Mouse (Mus musculus) lung, adult 2 months (tissue): ENCODE results near the gene Olfr1318. TPM values are rescaled to one million over a fixed set of nuclear protein-coding genes. Genes with fewer than 3 reads are reported as not detected.

Experiments
- DNase-seq: peaks from one replicate; pipeline ENCODE4 v3.0.0; 2022
- H3K4me1 ChIP-seq: fragments of 200-500 bp; 2 replicates; pipeline ENCODE4 v1.6.1; 2011; ENCODE audit warnings: low read length; ENCODE audit not compliant: control insufficient read depth, insufficient read depth
- H3K4me3 ChIP-seq: fragments of 200-500 bp; replicated peaks from 2 replicates; pipeline ENCODE3; 2011; ENCODE audit warnings: low read depth, mild to moderate bottlenecking, control low read depth, low read length; ENCODE audit errors: extremely low read depth
- CTCF ChIP-seq: fragments of 200-500 bp; IDR thresholded peaks from 2 replicates; pipeline ENCODE4 v1.5.1; 2011; ENCODE audit warnings: mild to moderate bottlenecking, low read length, control low read depth; ENCODE audit not compliant: insufficient read depth
- POLR2A ChIP-seq: fragments of 200-500 bp; IDR thresholded peaks from 2 replicates; pipeline ENCODE4 v1.6.1; 2011; ENCODE audit warnings: low read depth, mild to moderate bottlenecking, control low read depth, low read length, borderline replicate concordance; ENCODE audit errors: extremely low read depth
- WGBS: fragments of 180-500 bp; shearing (Covaris S2); methylation state at CpG from one replicate; pipeline ENCODE4 v1.1.7; 2018; 5-methylcytosine and 5-hydroxymethylcytosine counted together
- polyA plus RNA-seq: library from polyadenylated mRNA; depleted of rRNA; stranded (reverse); fragments of >200 nt; gene quantifications from 2 replicates; pipeline ENCODE4 v1.2.3, GENCODE M21; 2012; rRNA removed

Gene Olfr1318
- not detected in 2 replicates for polyA plus RNA-seq

- TF ChIP-seq POLR2A (no peak), CTCF (no peak)
- Histone ChIP-seq H3K4me3 (no peak within 1 kb of the TSS), H3K4me1 (no peaks in the 10 kb centered on the region)
- DNase-seq = no peak
These were observed at the start of gene Olfr1318 for GRCm38 (mm10) chr2:112153898-112154297. Olfr1318 (plus strand) TSS chr2:112154198.

DNA sequence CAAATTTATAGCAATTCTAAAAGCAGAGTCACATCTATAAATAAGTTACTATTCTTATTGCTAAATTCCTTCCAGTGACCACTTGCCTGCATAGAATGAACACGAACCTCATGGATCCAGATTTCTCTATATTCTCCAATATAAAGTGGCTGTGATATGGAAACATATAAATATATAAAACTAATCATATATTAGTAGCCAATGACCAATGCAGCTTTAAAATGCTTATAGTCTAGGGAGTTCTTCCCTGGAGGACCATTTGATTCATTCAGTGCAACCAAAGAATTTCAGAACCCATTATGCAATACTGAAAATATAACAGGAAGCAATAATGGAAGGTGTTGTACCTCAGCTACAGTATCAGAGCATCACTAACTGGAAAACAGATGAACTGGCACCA, 38.7 kb upstream of the Olfr1318 start, which contains the start of gene Olfr1315-ps1:
Gene Olfr1315-ps1 (minus strand): TSS at position 101 of the 400 bp plus-strand sequence.
- Histone ChIP-seq H3K4me1 (no peaks in the 10 kb centered on the region), H3K4me3 (no peak within 1 kb of the TSS)
- no peak for TF ChIP-seq POLR2A
- TF ChIP-seq CTCF = no peak
- WGBS = 71% methylated on average over 1 of the region's 1 CpGs
- no peak for DNase-seq

- no peaks in the 10 kb centered on the region for H3K4me1 ChIP-seq
- no peak within 1 kb of the TSS for H3K4me3 ChIP-seq
- TF ChIP-seq POLR2A = no peak
- no peak for TF ChIP-seq CTCF
- DNase-seq = no peak
- 85% methylated on average over 2 of the region's 2 CpGs for WGBS
These were observed 19.1 kb upstream of the Olfr1318 start, which contains the start of gene Olfr1316 for GRCm38 (mm10) chr2:112134877-112135276. Olfr1316 (minus strand) TSS chr2:112134977.

- WGBS = 57% methylated on average over 2 of the region's 2 CpGs
- Histone ChIP-seq H3K4me3 (no peak within 1 kb of the TSS), H3K4me1 (no peaks in the 10 kb centered on the region)
- TF ChIP-seq POLR2A (no peak), CTCF (no peak)
- no peak for DNase-seq
These were observed 14.0 kb upstream of the Olfr1318 start, which contains the start of gene Olfr1317 for GRCm38 (mm10) chr2:112140029-112140428. Olfr1317 (plus strand) TSS chr2:112140329.

DNA sequence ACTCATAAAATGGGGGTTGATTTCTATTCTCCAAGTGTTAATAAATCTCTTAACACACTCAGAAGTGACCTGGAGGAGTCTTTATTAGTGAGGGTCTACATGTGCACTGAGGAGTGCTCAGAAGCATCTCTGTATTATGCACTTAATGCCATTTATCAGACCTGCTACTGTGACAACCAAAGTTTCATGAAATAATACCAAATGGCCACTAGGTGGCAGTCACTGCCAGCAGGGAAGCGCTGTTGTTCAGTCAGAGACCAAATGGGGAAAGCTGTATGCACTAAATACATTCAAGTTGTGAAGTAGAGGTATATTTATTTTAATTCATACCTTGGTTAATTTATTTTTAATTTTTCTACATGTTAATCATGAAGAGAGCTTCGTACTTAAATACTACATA, 42.9 kb downstream of the Olfr1318 start:
- 2% methylated on average over 2 of the region's 2 CpGs for WGBS

DNA sequence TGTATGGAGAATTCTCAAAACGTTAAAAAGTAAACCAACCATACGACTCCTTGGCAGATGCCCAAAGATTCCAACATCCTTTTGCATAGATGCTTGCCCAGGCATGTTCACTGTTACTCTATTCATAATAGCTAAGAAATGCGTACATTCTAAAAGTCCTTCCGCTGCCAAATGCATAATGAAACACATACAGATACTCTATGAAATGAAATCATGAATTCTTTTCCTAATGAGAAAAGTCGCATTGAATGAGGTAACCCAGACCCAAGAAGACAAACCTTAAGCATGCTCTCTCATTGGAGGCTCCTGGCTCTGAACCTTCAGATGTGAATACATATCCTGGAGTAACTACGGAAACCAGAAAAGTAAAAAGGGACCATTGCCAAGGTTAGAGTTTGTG, 49.1 kb downstream of the Olfr1318 start:
- DNase-seq = no peak
- no peak overlapping the region for H3K4me3 ChIP-seq
- no peaks in the 10 kb centered on the region for H3K4me1 ChIP-seq
- 53% methylated on average over 6 of the region's 6 CpGs for WGBS
- no peak for TF ChIP-seq CTCF
- TF ChIP-seq POLR2A = no peak

More for the DNA sequence above, 42.9 kb downstream of the Olfr1318 start:
- TF ChIP-seq CTCF (peak; percentile 89), POLR2A (no peak)
- DNase-seq = no peak
- Histone ChIP-seq H3K4me1 (no peaks in the 10 kb centered on the region), H3K4me3 (no peak overlapping the region)

Other genes starting within 250 kb of the Olfr1318 start
- not detected in 2 replicates for gene Olfr1306, start 237.9 kb upstream of the Olfr1318 start, polyA plus RNA-seq
- gene Olfr1307, start 204.8 kb upstream of the Olfr1318 start, polyA plus RNA-seq = not detected in 2 replicates
- gene Olfr1308, start 189.3 kb upstream of the Olfr1318 start, polyA plus RNA-seq = not detected in 2 replicates
- not detected in 2 replicates for gene Olfr1309, start 163.9 kb upstream of the Olfr1318 start, polyA plus RNA-seq
- gene Olfr1310, start 141.5 kb upstream of the Olfr1318 start, polyA plus RNA-seq = not detected in 2 replicates
- gene Olfr1311, start 129.8 kb upstream of the Olfr1318 start, polyA plus RNA-seq = not detected in 2 replicates
- not detected in 2 replicates for gene Olfr1312, start 104.0 kb upstream of the Olfr1318 start, polyA plus RNA-seq
- not detected in 2 replicates for gene Olfr1313, start 76.4 kb upstream of the Olfr1318 start, polyA plus RNA-seq
- gene Olfr1314, start 57.4 kb upstream of the Olfr1318 start, polyA plus RNA-seq = not detected in 2 replicates
- gene Olfr1315-ps1, start 38.8 kb upstream of the Olfr1318 start, polyA plus RNA-seq = not detected in 2 replicates
- not detected in 2 replicates for gene Olfr1316, start 19.2 kb upstream of the Olfr1318 start, polyA plus RNA-seq
- not detected in 2 replicates for gene Olfr1317, start 13.9 kb upstream of the Olfr1318 start, polyA plus RNA-seq
- 48.6 and 50.9 TPM in 2 replicates for gene Lpcat4, start 85.3 kb downstream of the Olfr1318 start, polyA plus RNA-seq
- gene Nutm1, start 105.1 kb downstream of the Olfr1318 start, polyA plus RNA-seq = not detected in 2 replicates
- gene Nop10, start 107.7 kb downstream of the Olfr1318 start, polyA plus RNA-seq = 40.3 and 50.4 TPM in 2 replicates
- gene Slc12a6, start 111.6 kb downstream of the Olfr1318 start, polyA plus RNA-seq = 34.7 and 49.1 TPM in 2 replicates
- gene Gm21985, start 112.1 kb downstream of the Olfr1318 start, polyA plus RNA-seq = not detected in 2 replicates
- gene Emc4, start 213.8 kb downstream of the Olfr1318 start, polyA plus RNA-seq = 76.8 and 95.5 TPM in 2 replicates
- 1.2 and 2.3 TPM in 2 replicates for gene Katnbl1, start 225.0 kb downstream of the Olfr1318 start, polyA plus RNA-seq